Mouse (Mus musculus): ENCODE data around the gene Gjd2.

- TF ChIP-seq CTCF (IDR thresholded peaks at IDR 0.05; ENCODE audit: low read depth) (no peak), EP300 (IDR thresholded peaks at IDR 0.05; ENCODE audit: low read depth) (no peak)
These were observed 38.4 kb upstream of the Gjd2 start for GRCm38 (mm10) chr2:114051871-114052241.
